15 mouse cellular contexts compared by ENCODE assay signal in the genomic region with DNA sequence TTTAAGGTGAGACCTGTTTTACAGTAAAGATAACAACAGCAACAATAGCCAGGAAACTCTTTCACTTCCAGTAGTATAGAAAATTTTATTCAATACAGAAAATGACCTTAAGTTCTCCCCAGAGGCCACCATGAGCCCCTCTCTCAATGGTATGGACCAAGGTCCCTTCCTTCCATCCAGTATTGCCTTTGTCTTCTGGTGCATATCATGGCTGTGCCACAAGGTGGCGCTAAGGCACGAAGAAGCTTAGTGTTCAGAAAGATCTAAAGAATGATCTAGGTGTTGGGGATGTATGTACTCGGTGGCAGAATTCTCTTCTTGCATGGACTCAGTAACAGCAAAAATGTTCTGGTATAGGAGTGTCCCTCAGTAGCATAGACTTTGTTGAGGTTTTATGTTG. TPM values are rescaled to one million over a fixed set of nuclear protein-coding genes. Genes with fewer than 3 reads are reported as not detected.
"Had no signal": no experiment of that assay in that cellular context is flagged by ENCODE, and none has a peak within 500 bp of the region (broad histone marks: within the 10 kb centered on the region; RNA-seq: fewer than 3 reads in every experiment).

No protein-coding gene starts in this region.

RNA-seq across cellular contexts. Expression of a gene that starts 11.2 kb away (rescaled TPM):
- total RNA-seq: heart, postnatal 10 days; heart, postnatal 14 days; heart, postnatal 25 days; heart, postnatal 36 days; heart, postnatal 4 days; hindbrain, postnatal 0 days; layer of hippocampus, adult 18-20 months; layer of hippocampus, adult 2 months; layer of hippocampus, adult 8-10 months; layer of hippocampus, postnatal 10 days; layer of hippocampus, postnatal 14 days; layer of hippocampus, postnatal 25 days; layer of hippocampus, postnatal 36 days; left cerebral cortex, adult 18-20 months had no signal

RNA-seq across cellular contexts. Expression of a gene that starts 21.8 kb away (rescaled TPM):
- total RNA-seq: heart, postnatal 14 days; heart, postnatal 25 days; heart, postnatal 36 days; hematopoietic stem cell, adult 5-6 weeks had no signal
